ENCODE assay signal across 13 mouse cellular contexts in genomic region chr2:70091801-70092522, GRCm38 (mm10). TPM values are rescaled to one million over a fixed set of nuclear protein-coding genes. Genes with fewer than 3 reads are reported as not detected.
DNase-seq lines count a peak whose midpoint lies in the region; ATAC-seq and TF ChIP-seq lines count a peak whose summit lies in the region.
"Had no signal": no experiment of that assay in that cellular context is flagged by ENCODE, and none has a peak within 500 bp of the region (broad histone marks: within the 10 kb centered on the region; RNA-seq: fewer than 3 reads in every experiment).

No protein-coding gene starts in this region.

- H3K79me2 ChIP-seq in macrophage (ENCODE audit: inconsistent target), result no peaks in the 10 kb centered on the region

- H3K4me1 ChIP-seq in stomach, postnatal 0 days (replicated peaks; ENCODE audit: control insufficient read depth, insufficient read depth), result no peaks in the 10 kb centered on the region
- H3K4me1 ChIP-seq: liver, embryonic 13.5 days had no signal

- TF ChIP-seq CTCF in stomach, postnatal 0 days (IDR thresholded peaks at IDR 0.05; ENCODE audit: low read depth), result no peak

- no peaks in the 10 kb centered on the region for H3K9me3 ChIP-seq in stomach, postnatal 0 days (ENCODE audit: control insufficient read depth, low read length)
- H3K9me3 ChIP-seq: hindbrain, embryonic 15.5 days; liver, embryonic 13.5 days; midbrain, embryonic 15.5 days; stomach, embryonic 15.5 days had no signal

- H3K36me3 ChIP-seq in macrophage (ENCODE audit: inconsistent target), result no peaks in the 10 kb centered on the region
- H3K36me3 ChIP-seq in stomach, postnatal 0 days (ENCODE audit: control insufficient read depth, insufficient read depth, low read length), result no peaks in the 10 kb centered on the region
- H3K36me3 ChIP-seq: hindbrain, embryonic 15.5 days; liver, embryonic 13.5 days; midbrain, embryonic 15.5 days; stomach, embryonic 15.5 days had no signal

- TF ChIP-seq EP300 in stomach, postnatal 0 days (optimal IDR thresholded peaks at IDR 0.05), result no peak

- H3K4me2 ChIP-seq in stomach, postnatal 0 days (replicated peaks; ENCODE audit: low read depth), result no peak overlapping the region
- H3K4me2 ChIP-seq: hindbrain, embryonic 15.5 days; liver, embryonic 13.5 days; midbrain, embryonic 15.5 days; stomach, embryonic 15.5 days had no signal

- H3K4me3 ChIP-seq in macrophage (ENCODE audit: inconsistent target), result peak overlapping the region; percentile 12; the same call in 1 of the 2 replicates
- no peak overlapping the region for H3K4me3 ChIP-seq in stomach, postnatal 0 days (ENCODE audit: low read depth, low read length)
- H3K4me3 ChIP-seq: hindbrain, embryonic 15.5 days; liver, embryonic 13.5 days; midbrain, embryonic 15.5 days; stomach, embryonic 15.5 days had no signal

- no peak overlapping the region for H3K9ac ChIP-seq in stomach, postnatal 0 days (ENCODE audit: low read length)
- H3K9ac ChIP-seq: hindbrain, embryonic 15.5 days; liver, embryonic 13.5 days; midbrain, embryonic 15.5 days; stomach, embryonic 15.5 days had no signal

- peak; percentile 53 for DNase-seq in lung, postnatal 25 days (ENCODE audit: low spot score)
- no peak for DNase-seq in lung, postnatal 14 days
- peak; percentile 54 for DNase-seq in T-cell, adult 2 months (ENCODE audit: low spot score)
- DNase-seq in stomach, postnatal 0 days (ENCODE audit: low spot score), result peak; percentile 12
- no peak for DNase-seq in neural tube, embryonic 10.5 days (ENCODE audit: extremely low spot score, low spot score)
- no peak for DNase-seq in left cerebral cortex, adult 9 months (ENCODE audit: low spot score in 2 of 2)
- DNase-seq in urinary bladder, postnatal 25 days (ENCODE audit: low spot score), result no peak
- DNase-seq: adrenal gland, postnatal 36 days; liver, embryonic 13.5 days had no signal

- H3K27ac ChIP-seq in macrophage, result peak overlapping the region; percentile 98
- H3K27ac ChIP-seq in stomach, postnatal 0 days (replicated peaks), result no peak overlapping the region
- H3K27ac ChIP-seq: hindbrain, embryonic 15.5 days; liver, embryonic 13.5 days; midbrain, embryonic 15.5 days; stomach, embryonic 15.5 days had no signal

- 0 out of 2 replicates have a peak, but pooled peaks have one; percentile 32 for ATAC-seq in stomach, postnatal 0 days (ENCODE audit: low FRiP score, low TSS enrichment)
- ATAC-seq: midbrain, embryonic 15.5 days had no signal

- no peaks in the 10 kb centered on the region for H3K27me3 ChIP-seq in stomach, postnatal 0 days (ENCODE audit: control insufficient read depth, insufficient read depth, low read length)
- H3K27me3 ChIP-seq: hindbrain, embryonic 15.5 days; liver, embryonic 13.5 days; midbrain, embryonic 15.5 days; stomach, embryonic 15.5 days had no signal

- WGBS in macrophage (ENCODE audit: missing documents), result 11% methylated on average over 10 of the region's 10 CpGs
- 37% methylated on average over 10 of the region's 10 CpGs for WGBS in stomach, postnatal 0 days

RNA-seq across cellular contexts. Expression of gene Myo3b, which starts 53.0 kb away (rescaled TPM):
- total RNA-seq in macrophage (2018; cell fraction: chromatin; rRNA removed), result under 1 TPM in 7 of 26 experiments, not detected in 19; 0.08 to 0.43 (median 0.19) TPM
- under 1 TPM in 6 of 26 experiments, not detected in 20; under 0.01 to 0.15 (median 0.01) TPM for total RNA-seq in macrophage (2018; cell fraction: cytosol; rRNA removed)
- total RNA-seq in macrophage (2018; cell fraction: nucleus; rRNA removed), result under 1 TPM in 7 of 26 experiments, not detected in 19; 0.08 to 0.60 (median 0.15) TPM
- polyA plus RNA-seq in macrophage (2018), result not detected in 3 replicates
- 0.21 and 0.42 TPM in 2 replicates for polyA plus RNA-seq in stomach, postnatal 0 days (2015; fragmentation: Nextera tagmentation; extraction: Ambion mirVana)
- total RNA-seq: adrenal gland, postnatal 36 days had no signal
- polyA plus RNA-seq: liver, embryonic 13.5 days had no signal

Comparison
In these comparisons a context has a peak if more than half of its experiments do, and no peak if none do; other contexts are left out.
1. DNase-seq: peak in lung, postnatal 25 days (single experiment), T-cell, adult 2 months (single experiment) and stomach, postnatal 0 days (single experiment); none in lung, postnatal 14 days (single experiment), neural tube, embryonic 10.5 days (single experiment), left cerebral cortex, adult 9 months (0 of 2) and urinary bladder, postnatal 25 days (single experiment).